Mouse (Mus musculus) CH12.LX (cell line): ENCODE measurements around the gene Vcpkmt. TPM values are rescaled to one million over a fixed set of nuclear protein-coding genes. Genes with fewer than 3 reads are reported as not detected.

Experiments used
- DNase-seq: peaks from one replicate; pipeline ENCODE4 v3.0.0-alpha.2; 2013; ENCODE audit errors: extremely low read depth
- H3K27ac ChIP-seq: 2 replicates; pipeline ENCODE4 v1.5.1; 2012; ENCODE audit warnings: low read depth, mild to moderate bottlenecking, control low read depth, moderate library complexity; ENCODE audit not compliant: insufficient read depth
- H3K27me3 ChIP-seq: replicated peaks from 2 replicates; pipeline ENCODE3; 2012; ENCODE audit warnings: inconsistent platforms
- H3K36me3 ChIP-seq, 2 experiments: replicated peaks in 1 of 2; 2 replicates each; pipeline versions ENCODE3 to v1.6.1; 2012; ENCODE audit warnings: inconsistent platforms in 1 of 2, low read length in 1 of 2, mild to moderate bottlenecking in 1 of 2, mixed read lengths in 1 of 2, moderate library complexity in 1 of 2; ENCODE audit not compliant: control insufficient read depth in 1 of 2, insufficient read depth in 1 of 2
- H3K4me1 ChIP-seq, 2 experiments: 2 replicates each; pipeline ENCODE4 v1.6.1; 2012; ENCODE audit warnings: inconsistent platforms in 1 of 2, moderate library complexity in 1 of 2; ENCODE audit not compliant: insufficient read depth in 2 of 2, control insufficient read depth in 1 of 2
- H3K4me2 ChIP-seq: 2 replicates; pipeline ENCODE4 v1.6.1; 2012; ENCODE audit warnings: low read depth, mild to moderate bottlenecking, control low read depth; ENCODE audit not compliant: poor library complexity, insufficient read depth, severe bottlenecking
- H3K4me3 ChIP-seq, 3 experiments: fragments of 150-350 bp in 1 of 3; sonication (generic) in 1 of 3; replicated peaks in 1 of 3; 2 replicates each; pipeline versions ENCODE3 to v1.5.1; 2011 to 2012; ENCODE audit warnings: low read depth in 2 of 3, low read length in 2 of 3, mild to moderate bottlenecking in 2 of 3, moderate library complexity in 2 of 3, control low read depth in 1 of 3, improper control_type of control experiment in 1 of 3, inconsistent platforms in 1 of 3, mixed read lengths in 1 of 3; ENCODE audit not compliant: poor library complexity in 1 of 3
- H3K79me2 ChIP-seq: replicated peaks from 2 replicates; pipeline ENCODE4 v1.6.1; 2012; ENCODE audit warnings: mild to moderate bottlenecking, moderate library complexity; ENCODE audit not compliant: control insufficient read depth, poor library complexity, insufficient read depth, severe bottlenecking; ENCODE audit errors: extremely low read depth
- H3K9ac ChIP-seq: 2 replicates; pipeline ENCODE4 v1.6.1; 2012; ENCODE audit warnings: low read depth, mild to moderate bottlenecking, control low read depth, moderate library complexity; ENCODE audit not compliant: insufficient read depth
- H3K9me3 ChIP-seq: replicated peaks from 2 replicates; pipeline ENCODE3; 2012; ENCODE audit warnings: low read length, inconsistent platforms, mixed read lengths
- BHLHE40 ChIP-seq: IDR thresholded peaks from 2 replicates; pipeline ENCODE4 v1.6.1; 2011; ENCODE audit warnings: mild to moderate bottlenecking, low read depth, low read length, improper control_type of control experiment
- CHD2 ChIP-seq: IDR thresholded peaks from 2 replicates; pipeline ENCODE4 v1.6.1; 2011; ENCODE audit warnings: low read length, improper control_type of control experiment
- CTCF ChIP-seq, 2 experiments: IDR thresholded peaks in 1 of 2; conservative IDR thresholded peaks in 1 of 2; 2 replicates each; pipeline ENCODE4 v1.5.1; 2011 to 2012; ENCODE audit warnings: low read depth in 2 of 2, low read length in 2 of 2, improper control_type of control experiment in 1 of 2, inconsistent platforms in 1 of 2, mild to moderate bottlenecking in 1 of 2, moderate library complexity in 1 of 2
- ETS1 ChIP-seq: conservative IDR thresholded peaks from 2 replicates; pipeline ENCODE4 v1.6.1; 2012; ENCODE audit warnings: low read depth, mild to moderate bottlenecking, inconsistent platforms, low read length, improper control_type of control experiment, moderate library complexity
- JUN ChIP-seq: IDR thresholded peaks from 2 replicates; pipeline ENCODE4 v1.6.1; 2011; ENCODE audit warnings: low read depth, mild to moderate bottlenecking, low read length, improper control_type of control experiment, moderate library complexity; ENCODE audit not compliant: insufficient read depth
- KAT2A ChIP-seq: IDR thresholded peaks from 2 replicates; pipeline ENCODE4 v1.6.1; 2012; ENCODE audit warnings: low read length, improper control_type of control experiment, inconsistent platforms; ENCODE audit not compliant: insufficient replicate concordance
- MAX ChIP-seq: IDR thresholded peaks from 2 replicates; pipeline ENCODE4 v1.6.1; 2011; ENCODE audit warnings: low read length, improper control_type of control experiment
- MXI1 ChIP-seq: IDR thresholded peaks from 2 replicates; pipeline ENCODE4 v1.6.1; 2011; ENCODE audit warnings: mild to moderate bottlenecking, low read depth, low read length, improper control_type of control experiment
- MYC ChIP-seq: IDR thresholded peaks from 2 replicates; pipeline ENCODE4 v1.6.1; 2011; ENCODE audit warnings: low read depth, mild to moderate bottlenecking, improper control_type of control experiment, low read length
- NELFE ChIP-seq: IDR thresholded peaks from 2 replicates; pipeline ENCODE4 v1.6.1; 2011; ENCODE audit warnings: low read depth, low read length, improper control_type of control experiment
- PAX5 ChIP-seq: IDR thresholded peaks from 2 replicates; pipeline ENCODE4 v1.6.1; 2012; ENCODE audit warnings: low read length, inconsistent platforms, mixed read lengths
- POLR2AphosphoS2 ChIP-seq: IDR thresholded peaks from 2 replicates; pipeline ENCODE4 v1.6.1; 2011; ENCODE audit warnings: low read depth, low read length, improper control_type of control experiment
- RAD21 ChIP-seq: IDR thresholded peaks from 2 replicates; pipeline ENCODE4 v1.6.1; 2011; ENCODE audit warnings: low read depth, mild to moderate bottlenecking, low read length, improper control_type of control experiment, moderate library complexity
- RCOR1 ChIP-seq: conservative IDR thresholded peaks from 2 replicates; pipeline ENCODE4 v1.6.1; 2012; ENCODE audit warnings: low read depth, mild to moderate bottlenecking, inconsistent platforms, low read length, improper control_type of control experiment
- SIN3A ChIP-seq: IDR thresholded peaks from 2 replicates; pipeline ENCODE4 v1.6.1; 2012; ENCODE audit warnings: low read length, improper control_type of control experiment, inconsistent platforms
- TBP ChIP-seq: conservative IDR thresholded peaks from 2 replicates; pipeline ENCODE4 v1.6.1; 2011; ENCODE audit warnings: low read depth, low read length, improper control_type of control experiment
- UBTF ChIP-seq: IDR thresholded peaks from 2 replicates; pipeline ENCODE4 v1.6.1; 2012; ENCODE audit warnings: low read depth, mild to moderate bottlenecking, inconsistent platforms, low read length, improper control_type of control experiment, moderate library complexity
- USF1 ChIP-seq: IDR thresholded peaks from 2 replicates; pipeline ENCODE4 v1.6.1; 2014; ENCODE audit warnings: low read depth, mild to moderate bottlenecking, inconsistent platforms, low read length, improper control_type of control experiment
- ZMIZ1 ChIP-seq: IDR thresholded peaks from 2 replicates; pipeline ENCODE4 v1.6.1; 2012; ENCODE audit warnings: low read depth, mild to moderate bottlenecking, inconsistent platforms, low read length, improper control_type of control experiment
- dilution Hi-C: fragments of 300-500 bp; cut with MboI; formaldehyde crosslinking; loops from 2 replicates; pipeline ENCODE4 v1.14.3; 2020; ENCODE audit warnings: low sequenced_read_pairs; ENCODE audit not compliant: extremely low pct_unique_long_range_greater_than_20kb, extremely low pct_ligation_motif_present
- in situ Hi-C: fragments of 300-500 bp; cut with MboI; formaldehyde crosslinking; loops from 3 replicates; pipeline ENCODE4 v1.14.3; 2019; ENCODE audit warnings: low sequenced_read_pairs, low pct_ligation_motif_present, low pct_unique_long_range_greater_than_20kb, mixed read lengths
- polyA plus RNA-seq: library from polyadenylated mRNA; unstranded; fragments of >175 nt; gene quantifications from 2 replicates; pipeline ENCODE4 v1.2.1, GENCODE M21; 2012; ENCODE audit warnings: low read depth; ENCODE audit not compliant: insufficient read length
- total RNA-seq, 2 experiments: library from RNA; depleted of rRNA; stranded (reverse); fragments of 300-350 nt in 1 of 2; fragments of >200 nt in 1 of 2; gene quantifications; 2 replicates each; pipeline ENCODE4 v1.2.3; 2012 to 2014

The Vcpkmt gene
- total and polyA plus RNA-seq, 3 experiments, result 14.9 to 38.9 (median 23.5) TPM

DNA sequence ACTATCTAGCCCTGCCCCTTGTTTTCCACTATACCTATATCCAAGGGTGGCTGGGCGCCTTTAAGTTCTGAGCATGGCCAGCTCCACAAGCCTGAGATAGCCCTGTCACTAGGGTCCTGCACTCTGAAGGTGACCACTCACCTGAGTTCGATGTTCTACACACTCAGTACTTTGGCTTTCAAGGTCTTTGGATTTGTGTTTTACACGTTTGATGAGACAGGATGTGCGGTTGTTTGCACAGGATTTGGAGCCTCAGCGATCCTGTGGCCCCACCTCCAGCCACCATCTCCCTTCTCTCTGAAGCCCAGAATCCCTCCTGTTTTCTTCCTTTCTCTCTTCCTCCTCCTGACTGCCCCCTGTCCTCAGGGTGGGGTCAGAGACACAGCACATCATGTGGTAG, 49.6 kb downstream of the Vcpkmt start:
- no peak for DNase-seq
- Histone ChIP-seq H3K27ac (no peak overlapping the region), H3K79me2 (no peaks in the 10 kb centered on the region), H3K9ac (no peak overlapping the region), H3K36me3 (no peaks in the 10 kb centered on the region), H3K4me3 (no peak overlapping the region), H3K9me3 (peaks cover 12% of the 10 kb centered on the region), H3K4me1 (peaks cover 13 to 51% of the 10 kb centered on the region in 2 experiments), H3K27me3 (no peaks in the 10 kb centered on the region), H3K4me2 (no peak overlapping the region)
- in situ Hi-C loops, result no loop called here
- dilution Hi-C loops, result no loop called here
- TF ChIP-seq UBTF (no peak), PAX5 (no peak)

DNA sequence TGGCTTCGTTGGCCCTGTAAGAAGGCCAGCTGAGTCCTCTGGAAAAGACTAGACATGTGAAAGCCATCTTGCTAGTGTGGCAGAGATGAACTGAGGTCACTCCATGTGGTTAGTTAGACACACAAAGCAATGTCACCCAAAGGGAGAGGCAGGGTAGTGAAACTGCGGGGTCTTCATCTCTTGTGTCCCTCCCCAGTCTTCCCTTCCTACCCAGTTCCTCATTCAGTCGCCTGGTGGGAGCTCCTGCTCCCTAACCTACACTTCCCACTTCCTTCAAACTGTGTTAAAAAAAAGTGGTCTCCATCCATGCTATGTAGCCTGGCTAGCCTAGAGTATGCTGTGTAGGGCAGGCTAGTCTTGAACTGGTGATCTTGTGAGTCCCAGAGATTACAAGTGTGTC, 50.3 kb downstream of the Vcpkmt start:
- dilution Hi-C loops (no loop called here), in situ Hi-C loops (no loop called here)
- Histone ChIP-seq H3K4me1 (peaks cover 13 to 46% of the 10 kb centered on the region in 2 experiments), H3K79me2 (no peaks in the 10 kb centered on the region), H3K4me3 (no peak overlapping the region), H3K9ac (no peak overlapping the region), H3K36me3 (no peaks in the 10 kb centered on the region), H3K27ac (no peak overlapping the region), H3K9me3 (peaks cover 12% of the 10 kb centered on the region), H3K4me2 (no peak overlapping the region), H3K27me3 (no peaks in the 10 kb centered on the region)
- DNase-seq, result no peak
- TF ChIP-seq CTCF (conservative IDR thresholded peaks at IDR 0.05 in 1 of 2, IDR thresholded peaks at IDR 0.05 in 1 of 2; ENCODE audit: low read depth in 2 of 2, low read length in 2 of 2) (no peak), SIN3A (no peak), CHD2 (no peak), USF1 (no peak), MYC (no peak), NELFE (no peak), MXI1 (no peak), RCOR1 (no peak), MAX (no peak), ETS1 (no peak), KAT2A (no peak), JUN (no peak), BHLHE40 (no peak), POLR2AphosphoS2 (no peak), TBP (no peak), ZMIZ1 (no peak), RAD21 (no peak)
